Mouse (Mus musculus) kidney, postnatal 25 days (tissue): ENCODE measurements around the gene 2010003K11Rik.
"Not testable (repeated sequence)": the region's sequence is repeated elsewhere in the genome, so short reads cannot be mapped to it uniquely, and the experiment has no call there.

Experiments used
- DNase-seq, 2 experiments: peaks; one replicate each; pipeline ENCODE4 v3.0.0; 2021; ENCODE audit warnings: mixed read lengths in 2 of 2

The 2010003K11Rik gene

GRCm38 (mm10) chr19:4455071-4455800 lies 43.1 kb downstream of the 2010003K11Rik start:
- DNase-seq = no peak

DNA sequence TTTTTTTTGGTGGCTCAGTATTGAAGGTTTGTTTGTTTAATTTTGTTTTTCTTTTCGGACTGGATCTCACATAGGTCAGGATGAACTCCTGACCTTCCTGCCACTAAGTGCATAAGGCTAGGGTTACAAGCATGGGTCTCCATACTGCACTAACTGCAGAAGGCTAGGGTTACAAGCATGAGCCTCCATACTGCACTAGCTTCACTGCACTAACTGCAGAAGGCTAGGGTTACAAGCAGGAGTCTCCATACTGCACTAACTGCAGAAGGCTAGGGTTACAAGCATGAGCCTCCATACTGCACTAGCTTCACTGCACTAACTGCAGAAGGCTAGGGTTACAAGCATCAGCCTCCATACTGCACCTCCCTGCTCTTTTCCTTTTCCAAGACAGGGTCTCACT lies 44.3 kb downstream of the 2010003K11Rik start:
- not testable (repeated sequence) for DNase-seq

DNA sequence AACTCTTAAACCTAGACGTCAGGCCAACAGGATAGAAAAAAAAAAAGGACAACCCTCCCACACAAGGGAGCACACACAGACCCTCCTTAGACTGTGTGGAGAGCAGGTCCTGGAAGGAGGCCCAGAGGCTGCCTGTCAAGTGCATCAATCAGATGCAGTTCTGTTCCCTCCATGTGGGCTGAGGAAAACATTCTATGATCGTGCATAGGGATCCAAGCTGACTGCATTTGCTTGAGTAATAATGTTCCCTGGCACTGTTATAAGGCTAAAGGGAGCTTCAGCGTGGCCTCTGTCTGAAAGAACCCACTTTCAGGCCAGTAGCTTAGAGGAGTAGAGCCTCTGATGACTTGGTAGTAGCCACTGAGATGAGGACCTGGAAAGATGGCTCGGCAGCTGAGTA lies 45.9 kb downstream of the 2010003K11Rik start:
- no peak for DNase-seq

- no peak for DNase-seq
These were observed 46.4 kb downstream of the 2010003K11Rik start for GRCm38 (mm10) chr19:4451965-4452364.

- no peak for DNase-seq
These were observed 47.3 kb downstream of the 2010003K11Rik start for GRCm38 (mm10) chr19:4451098-4451497.

- no peak for DNase-seq
These were observed 47.7 kb downstream of the 2010003K11Rik start for GRCm38 (mm10) chr19:4450666-4451065.

DNA sequence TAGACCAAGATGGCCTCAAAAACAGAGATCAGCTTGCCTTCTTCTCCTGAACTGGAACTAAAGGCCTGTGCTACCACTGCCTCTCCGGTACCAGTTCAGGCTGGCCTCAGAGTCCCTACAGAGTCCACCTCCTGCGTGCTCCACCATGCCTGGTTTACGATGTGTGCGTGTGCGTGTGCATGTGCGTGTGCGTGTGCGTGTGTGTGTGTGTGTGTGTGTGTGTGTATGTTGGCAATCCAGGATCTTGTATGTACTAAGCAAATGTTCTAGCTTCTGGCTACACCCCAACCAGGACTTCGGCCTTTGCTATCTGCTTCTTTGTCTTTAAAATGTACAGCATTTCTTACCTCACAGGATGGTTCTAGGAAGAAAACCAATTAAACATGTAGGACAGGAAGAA lies 49.2 kb downstream of the 2010003K11Rik start:
- DNase-seq = no peak

- DNase-seq = no peak
These were observed 50.9 kb downstream of the 2010003K11Rik start for GRCm38 (mm10) chr19:4447445-4447844.
